19 mouse cellular contexts compared by ENCODE assay signal in the genomic region with DNA sequence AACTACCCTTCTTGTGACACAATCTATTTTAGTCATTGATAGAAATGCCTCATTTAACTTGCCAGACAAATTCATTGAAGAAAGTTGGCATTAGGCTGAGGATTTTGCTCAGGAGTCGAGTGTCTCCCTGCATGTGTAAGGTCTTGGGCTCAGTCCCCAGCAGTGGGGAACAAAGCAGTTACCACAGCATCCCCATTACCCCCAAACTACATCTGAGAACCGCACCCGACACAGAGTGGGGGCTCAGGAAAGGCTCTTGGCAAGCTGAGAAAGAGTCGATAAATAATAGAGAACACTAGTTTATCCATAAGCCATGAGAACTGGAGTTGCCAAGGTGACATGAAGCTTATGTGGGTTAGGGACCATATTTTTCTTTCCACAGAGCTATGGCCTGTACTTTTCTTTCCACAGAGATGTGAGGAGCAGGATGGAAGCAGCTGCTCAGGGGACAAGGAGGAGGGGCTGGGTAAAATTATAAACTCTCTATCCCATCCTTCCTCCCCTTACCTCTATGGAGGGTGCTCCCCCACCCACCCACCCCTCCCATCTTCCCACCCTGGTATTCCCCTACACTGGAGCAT.
A peak's percentile ranks its signal among the peaks of the same experiment; 100 is the strongest.
DNase-seq lines count a peak whose midpoint lies in the region; ATAC-seq lines count a peak whose summit lies in the region.
"Had no signal": no experiment of that assay in that cellular context is flagged by ENCODE, and none has a peak within 500 bp of the region (broad histone marks: within the 10 kb centered on the region; RNA-seq: fewer than 3 reads in every experiment).

No protein-coding gene starts in this region.

- DNase-seq in forebrain, embryonic 14.5 days (ENCODE audit: low spot score) = peak; percentile 62
- DNase-seq in hindbrain, embryonic 14.5 days (ENCODE audit: low spot score) = no peak
- DNase-seq in neural tube, embryonic 10.5 days (ENCODE audit: extremely low spot score, low spot score) = no peak
- no peak for DNase-seq in kidney, adult 8-10 months
- DNase-seq: adrenal gland, postnatal 10 days; cerebellum, adult 11-12 months; cerebellum, adult 9-10 months; cerebellum, postnatal 25 days; gastrocnemius, postnatal 10 days; heart, postnatal 10 days; heart, postnatal 4 days had no signal

- 56% methylated on average over 4 of the region's 4 CpGs for WGBS in forebrain, embryonic 14.5 days
- 78% methylated on average over 4 of the region's 4 CpGs for WGBS in forebrain, embryonic 12.5 days
- 67% methylated on average over 4 of the region's 4 CpGs for WGBS in hindbrain, embryonic 14.5 days
- WGBS in hindbrain, embryonic 12.5 days = 85% methylated on average over 4 of the region's 4 CpGs
- WGBS in neural tube, embryonic 13.5 days = 60% methylated on average over 4 of the region's 4 CpGs
- 69% methylated on average over 4 of the region's 4 CpGs for WGBS in neural tube, embryonic 14.5 days

- H3K36me3 ChIP-seq in forebrain, embryonic 14.5 days (ENCODE audit: control insufficient read depth, insufficient read depth, low read length) = no peaks in the 10 kb centered on the region
- no peaks in the 10 kb centered on the region for H3K36me3 ChIP-seq in forebrain, embryonic 12.5 days (replicated peaks)
- no peaks in the 10 kb centered on the region for H3K36me3 ChIP-seq in hindbrain, embryonic 14.5 days (replicated peaks; ENCODE audit: control insufficient read depth, insufficient read depth)
- H3K36me3 ChIP-seq in hindbrain, embryonic 12.5 days = no peaks in the 10 kb centered on the region
- H3K36me3 ChIP-seq in neural tube, embryonic 13.5 days = no peaks in the 10 kb centered on the region
- no peaks in the 10 kb centered on the region for H3K36me3 ChIP-seq in neural tube, embryonic 14.5 days (ENCODE audit: control insufficient read depth, insufficient read depth, low read length)
- H3K36me3 ChIP-seq: embryonic facial prominence, embryonic 12.5 days; heart, embryonic 10.5 days had no signal

- no peaks in the 10 kb centered on the region for H3K27me3 ChIP-seq in forebrain, embryonic 14.5 days (replicated peaks; ENCODE audit: control insufficient read depth, insufficient read depth, low read length)
- no peaks in the 10 kb centered on the region for H3K27me3 ChIP-seq in forebrain, embryonic 12.5 days
- H3K27me3 ChIP-seq in hindbrain, embryonic 14.5 days (ENCODE audit: control insufficient read depth, insufficient read depth, low read length) = no peaks in the 10 kb centered on the region
- H3K27me3 ChIP-seq in hindbrain, embryonic 12.5 days = no peaks in the 10 kb centered on the region
- no peaks in the 10 kb centered on the region for H3K27me3 ChIP-seq in neural tube, embryonic 13.5 days
- H3K27me3 ChIP-seq in neural tube, embryonic 14.5 days (ENCODE audit: control insufficient read depth, insufficient read depth, low read length) = no peaks in the 10 kb centered on the region
- H3K27me3 ChIP-seq: embryonic facial prominence, embryonic 12.5 days had no signal

- no peaks in the 10 kb centered on the region for H3K9me3 ChIP-seq in forebrain, embryonic 14.5 days (replicated peaks; ENCODE audit: control insufficient read depth, low read length)
- no peaks in the 10 kb centered on the region for H3K9me3 ChIP-seq in forebrain, embryonic 12.5 days
- H3K9me3 ChIP-seq in hindbrain, embryonic 14.5 days (ENCODE audit: control insufficient read depth, low read length) = no peaks in the 10 kb centered on the region
- H3K9me3 ChIP-seq in hindbrain, embryonic 12.5 days (replicated peaks) = no peaks in the 10 kb centered on the region
- H3K9me3 ChIP-seq in neural tube, embryonic 13.5 days = no peaks in the 10 kb centered on the region
- H3K9me3 ChIP-seq in neural tube, embryonic 14.5 days (ENCODE audit: control insufficient read depth, low read length) = no peaks in the 10 kb centered on the region
- H3K9me3 ChIP-seq: embryonic facial prominence, embryonic 12.5 days; heart, embryonic 10.5 days had no signal

- no peak overlapping the region for H3K4me2 ChIP-seq in forebrain, embryonic 14.5 days (ENCODE audit: low read length)
- no peak overlapping the region for H3K4me2 ChIP-seq in forebrain, embryonic 12.5 days
- no peak overlapping the region for H3K4me2 ChIP-seq in hindbrain, embryonic 14.5 days (replicated peaks)
- no peak overlapping the region for H3K4me2 ChIP-seq in hindbrain, embryonic 12.5 days (replicated peaks)
- no peak overlapping the region for H3K4me2 ChIP-seq in neural tube, embryonic 13.5 days
- H3K4me2 ChIP-seq in neural tube, embryonic 14.5 days (ENCODE audit: low read depth, low read length) = no peak overlapping the region
- H3K4me2 ChIP-seq: embryonic facial prominence, embryonic 12.5 days had no signal

- H3K27ac ChIP-seq in forebrain, embryonic 14.5 days (ENCODE audit: low read depth, low read length) = 0 out of 2 replicates have a peak overlapping the region, but pooled peaks have one; percentile 5
- H3K27ac ChIP-seq in forebrain, embryonic 12.5 days = no peak overlapping the region
- no peak overlapping the region for H3K27ac ChIP-seq in hindbrain, embryonic 14.5 days
- H3K27ac ChIP-seq in hindbrain, embryonic 12.5 days = no peak overlapping the region
- H3K27ac ChIP-seq in neural tube, embryonic 13.5 days (replicated peaks) = no peak overlapping the region
- H3K27ac ChIP-seq in neural tube, embryonic 14.5 days (ENCODE audit: low read depth, low read length) = no peak overlapping the region
- H3K27ac ChIP-seq: embryonic facial prominence, embryonic 12.5 days; heart, embryonic 10.5 days had no signal

- H3K9ac ChIP-seq in forebrain, embryonic 14.5 days (ENCODE audit: low read length) = no peak overlapping the region
- H3K9ac ChIP-seq in forebrain, embryonic 12.5 days = no peak overlapping the region
- H3K9ac ChIP-seq in hindbrain, embryonic 14.5 days = no peak overlapping the region
- no peak overlapping the region for H3K9ac ChIP-seq in hindbrain, embryonic 12.5 days
- H3K9ac ChIP-seq in neural tube, embryonic 13.5 days = no peak overlapping the region
- H3K9ac ChIP-seq in neural tube, embryonic 14.5 days (replicated peaks; ENCODE audit: low read depth, low read length) = no peak overlapping the region
- H3K9ac ChIP-seq: embryonic facial prominence, embryonic 12.5 days had no signal

- peak; percentile 87; the same call in 1 of the 2 replicates for ATAC-seq in forebrain, embryonic 14.5 days
- no peak for ATAC-seq in forebrain, embryonic 12.5 days (ENCODE audit: low FRiP score)
- ATAC-seq in hindbrain, embryonic 14.5 days (ENCODE audit: low FRiP score) = peak; percentile 82; the same call in 1 of the 2 replicates
- ATAC-seq in hindbrain, embryonic 12.5 days (ENCODE audit: low FRiP score) = no peak
- peak; percentile 86 for ATAC-seq in neural tube, embryonic 13.5 days (ENCODE audit: low read depth)
- ATAC-seq in neural tube, embryonic 14.5 days (ENCODE audit: low read depth) = peak; percentile 87
- ATAC-seq: inflammation-experienced regulatory T-cells, adult 6 months; intestine, postnatal 0 days had no signal

- H3K4me1 ChIP-seq in forebrain, embryonic 14.5 days (ENCODE audit: control insufficient read depth, insufficient read depth, low read length) = no peaks in the 10 kb centered on the region
- no peaks in the 10 kb centered on the region for H3K4me1 ChIP-seq in forebrain, embryonic 12.5 days
- H3K4me1 ChIP-seq in hindbrain, embryonic 14.5 days (replicated peaks; ENCODE audit: control insufficient read depth, insufficient read depth, low read length) = no peaks in the 10 kb centered on the region
- no peaks in the 10 kb centered on the region for H3K4me1 ChIP-seq in hindbrain, embryonic 12.5 days
- H3K4me1 ChIP-seq in neural tube, embryonic 13.5 days (replicated peaks) = no peaks in the 10 kb centered on the region
- no peaks in the 10 kb centered on the region for H3K4me1 ChIP-seq in neural tube, embryonic 14.5 days (ENCODE audit: control insufficient read depth, insufficient read depth, low read length)
- H3K4me1 ChIP-seq: embryonic facial prominence, embryonic 12.5 days; heart, embryonic 10.5 days had no signal

- no peak overlapping the region for H3K4me3 ChIP-seq in forebrain, embryonic 14.5 days (ENCODE audit: low read depth, low read length)
- no peak overlapping the region for H3K4me3 ChIP-seq in forebrain, embryonic 12.5 days (replicated peaks)
- H3K4me3 ChIP-seq in hindbrain, embryonic 14.5 days (replicated peaks; ENCODE audit: low read length) = no peak overlapping the region
- no peak overlapping the region for H3K4me3 ChIP-seq in hindbrain, embryonic 12.5 days
- H3K4me3 ChIP-seq in neural tube, embryonic 13.5 days = no peak overlapping the region
- H3K4me3 ChIP-seq in neural tube, embryonic 14.5 days (ENCODE audit: low read depth, low read length) = no peak overlapping the region
- H3K4me3 ChIP-seq: embryonic facial prominence, embryonic 12.5 days; heart, embryonic 10.5 days had no signal

Comparison
In these comparisons a context has a peak if more than half of its experiments do, and no peak if none do; other contexts are left out.
1. ATAC-seq: peak in forebrain, embryonic 14.5 days (single experiment), hindbrain, embryonic 14.5 days (single experiment), neural tube, embryonic 13.5 days (single experiment) and neural tube, embryonic 14.5 days (single experiment); none in forebrain, embryonic 12.5 days (single experiment) and hindbrain, embryonic 12.5 days (single experiment).